In genomic region chr5:45102661-45103060, GRCm38 (mm10) we compare ENCODE assay signal across 10 mouse cellular contexts.
DNase-seq lines count a peak whose midpoint lies in the region; ATAC-seq and TF ChIP-seq lines count a peak whose summit lies in the region.
"Had no signal": no experiment of that assay in that cellular context is flagged by ENCODE, and none has a peak within 500 bp of the region (broad histone marks: within the 10 kb centered on the region; RNA-seq: fewer than 3 reads in every experiment).

No protein-coding gene starts in this region.

- H3K27ac ChIP-seq in CH12.LX (ENCODE audit: insufficient read depth, low read depth) = no peak overlapping the region

- H3K4me2 ChIP-seq in CH12.LX (ENCODE audit: insufficient read depth, low read depth, poor library complexity, severe bottlenecking) = 0 out of 2 replicates have a peak overlapping the region, but pooled peaks have one; percentile 1

- H3K79me2 ChIP-seq in CH12.LX (replicated peaks; ENCODE audit: control insufficient read depth, extremely low read depth, insufficient read depth, poor library complexity, severe bottlenecking) = no peaks in the 10 kb centered on the region

- no peaks in the 10 kb centered on the region for H3K27me3 ChIP-seq in CH12.LX (replicated peaks)
- H3K27me3 ChIP-seq: megakaryocyte, embryonic 14.5 days had no signal

- no peak for TF ChIP-seq POLR2A in CH12.LX (IDR thresholded peaks at IDR 0.05; ENCODE audit: low read depth, low read length)

- TF ChIP-seq RAD21 in CH12.LX (IDR thresholded peaks at IDR 0.05; ENCODE audit: low read depth, low read length) = no peak

- peaks cover 0 to 10% of the 10 kb centered on the region in 2 experiments; a peak in 2 of 4 replicates for H3K4me1 ChIP-seq in CH12.LX (ENCODE audit: control insufficient read depth in 1 of 2, insufficient read depth in 2 of 2)
- H3K4me1 ChIP-seq: megakaryocyte, embryonic 14.5 days had no signal

- in situ Hi-C loops in CH12.LX (cut with MboI; ENCODE audit: low pct_ligation_motif_present, low pct_unique_long_range_greater_than_20kb, low sequenced_read_pairs) = no loop called here

- DNase-seq in frontal cortex, postnatal 25 days (ENCODE audit: low spot score in 2 of 2) = no peak
- DNase-seq in CH12.LX (ENCODE audit: extremely low read depth) = peak; percentile 29
- peak; percentile 5 for DNase-seq in heart, postnatal 4 days
- peak; percentile 28 for DNase-seq in kidney, postnatal 14 days
- no peak for DNase-seq in spleen, postnatal 10 days (ENCODE audit: low spot score in 2 of 2)
- DNase-seq in adrenal gland, postnatal 10 days = no peak
- no peak for DNase-seq in cerebellum, adult 9-11 months

- ATAC-seq in frontal cortex, adult (ENCODE audit: low TSS enrichment) = peak; percentile 46; the same call in 1 of the 2 replicates
- ATAC-seq: inflammation-experienced regulatory T-cells, adult 6 months had no signal

- H3K4me3 ChIP-seq in CH12.LX (replicated peaks in 1 of 3; ENCODE audit: low read depth in 2 of 3, low read length in 2 of 3, poor library complexity in 1 of 3) = no peak overlapping the region
- H3K4me3 ChIP-seq: megakaryocyte, embryonic 14.5 days had no signal

- dilution Hi-C loops in CH12.LX (cut with MboI; ENCODE audit: extremely low pct_ligation_motif_present, extremely low pct_unique_long_range_greater_than_20kb, low sequenced_read_pairs) = no loop called here

- no peak for TF ChIP-seq CTCF in CH12.LX (conservative IDR thresholded peaks at IDR 0.05 in 1 of 2, IDR thresholded peaks at IDR 0.05 in 1 of 2; ENCODE audit: low read depth in 2 of 2, low read length in 2 of 2)

- no peak overlapping the region for H3K9ac ChIP-seq in CH12.LX (ENCODE audit: insufficient read depth, low read depth)

- no peaks in the 10 kb centered on the region for H3K9me3 ChIP-seq in CH12.LX (replicated peaks; ENCODE audit: low read length)

- no peak for TF ChIP-seq EP300 in CH12.LX (IDR thresholded peaks at IDR 0.05; ENCODE audit: low read length)

- no peaks in the 10 kb centered on the region for H3K36me3 ChIP-seq in CH12.LX (replicated peaks in 1 of 2; ENCODE audit: control insufficient read depth in 1 of 2, insufficient read depth in 1 of 2, low read length in 1 of 2)

TF ChIP-seq in CH12.LX, 34 proteins besides CTCF, POLR2A, EP300 and RAD21:
- TF ChIP-seq KAT2A (IDR thresholded peaks at IDR 0.05; ENCODE audit: insufficient replicate concordance, low read length) (no peak), NELFE (IDR thresholded peaks at IDR 0.05; ENCODE audit: low read depth, low read length) (no peak), IRF4 (IDR thresholded peaks at IDR 0.05; ENCODE audit: low read depth, low read length) (no peak), ELF1 (IDR thresholded peaks at IDR 0.05; ENCODE audit: low read depth, low read length) (no peak), USF1 (IDR thresholded peaks at IDR 0.05; ENCODE audit: low read depth, low read length) (no peak), ZNF384 (IDR thresholded peaks at IDR 0.05; ENCODE audit: low read depth, low read length) (no peak), CHD1 (IDR thresholded peaks at IDR 0.05; ENCODE audit: low read depth, low read length) (no peak), MYC (IDR thresholded peaks at IDR 0.05; ENCODE audit: low read depth, low read length) (no peak), MEF2A (IDR thresholded peaks at IDR 0.05; ENCODE audit: borderline replicate concordance, low read depth, low read length) (no peak), SIN3A (IDR thresholded peaks at IDR 0.05; ENCODE audit: low read length) (no peak), ZC3H11A (IDR thresholded peaks at IDR 0.05; ENCODE audit: low read depth, low read length) (no peak), TCF12 (IDR thresholded peaks at IDR 0.05; ENCODE audit: low read depth, low read length) (no peak), UBTF (IDR thresholded peaks at IDR 0.05; ENCODE audit: low read depth, low read length) (no peak), HCFC1 (IDR thresholded peaks at IDR 0.05; ENCODE audit: low read depth, low read length) (no peak), SMC3 (IDR thresholded peaks at IDR 0.05; ENCODE audit: low read depth, low read length) (no peak), JUND (conservative IDR thresholded peaks at IDR 0.05; ENCODE audit: low read depth, low read length) (no peak), MAX (IDR thresholded peaks at IDR 0.05; ENCODE audit: low read length) (no peak), TBP (conservative IDR thresholded peaks at IDR 0.05; ENCODE audit: low read depth, low read length) (no peak), RCOR1 (conservative IDR thresholded peaks at IDR 0.05; ENCODE audit: low read depth, low read length) (no peak), PAX5 (IDR thresholded peaks at IDR 0.05; ENCODE audit: low read length) (no peak)

Comparison
In these comparisons a context has a peak if more than half of its experiments do, and no peak if none do; other contexts are left out.
1. DNase-seq: peak in CH12.LX (single experiment), heart, postnatal 4 days (single experiment) and kidney, postnatal 14 days (single experiment); none in frontal cortex, postnatal 25 days (0 of 2), spleen, postnatal 10 days (0 of 2), adrenal gland, postnatal 10 days (single experiment) and cerebellum, adult 9-11 months (single experiment).